Mouse (Mus musculus) heart, embryonic 12.5 days (tissue): ENCODE results near the gene Tmem109. TPM values are rescaled to one million over a fixed set of nuclear protein-coding genes. Genes with fewer than 3 reads are reported as not detected.

Source experiments
- ATAC-seq: fragments of 200-750 bp; cut with Nextera tagmentation; 2 replicates; pipeline ENCODE4 v1.8.0; 2017; ENCODE audit warnings: moderate TSS enrichment, moderate library complexity; ENCODE audit not compliant: insufficient number of reproducible peaks, low FRiP score
- H3K27ac ChIP-seq: fragments of 300-500 bp; sonication (generic); 2 replicates; pipeline ENCODE4 v1.5.1; 2016; ENCODE audit warnings: mild to moderate bottlenecking, moderate library complexity; ENCODE audit not compliant: poor library complexity, severe bottlenecking
- H3K27me3 ChIP-seq: fragments of 300-500 bp; sonication (generic); replicated peaks from 2 replicates; pipeline ENCODE4 v1.6.1; 2016; ENCODE audit warnings: mild to moderate bottlenecking, moderate library complexity
- H3K36me3 ChIP-seq: fragments of 300-500 bp; sonication (generic); 2 replicates; pipeline ENCODE4 v1.6.1; 2016; ENCODE audit warnings: mild to moderate bottlenecking, moderate library complexity
- H3K4me1 ChIP-seq: fragments of 300-500 bp; sonication (generic); replicated peaks from 2 replicates; pipeline ENCODE4 v1.6.1; 2016; ENCODE audit warnings: mild to moderate bottlenecking
- H3K4me2 ChIP-seq: fragments of 300-500 bp; sonication (generic); 2 replicates; pipeline ENCODE4 v1.6.1; 2016; ENCODE audit warnings: mild to moderate bottlenecking, moderate library complexity
- H3K4me3 ChIP-seq: fragments of 300-500 bp; sonication (generic); 2 replicates; pipeline ENCODE4 v1.5.1; 2016; ENCODE audit warnings: mild to moderate bottlenecking
- H3K9ac ChIP-seq: fragments of 300-500 bp; sonication (generic); 2 replicates; pipeline ENCODE4 v1.6.1; 2016; ENCODE audit warnings: mild to moderate bottlenecking, moderate library complexity
- H3K9me3 ChIP-seq: fragments of 300-500 bp; sonication (generic); replicated peaks from 2 replicates; pipeline ENCODE4 v1.6.1; 2016; ENCODE audit warnings: mild to moderate bottlenecking, moderate library complexity
- WGBS: fragments of 180-500 bp; shearing (Covaris S2); methylation state at CpG from one replicate; pipeline ENCODE4 v1.1.7; 2016; 5-methylcytosine and 5-hydroxymethylcytosine counted together
- polyA plus RNA-seq: library from polyadenylated mRNA; unstranded; fragments of >200 nt; fragmentation: Nextera tagmentation; extraction: Ambion mirVana; gene quantifications from 2 replicates; pipeline ENCODE4 v1.2.1, GENCODE M21; 2016

Tmem109 gene
- polyA plus RNA-seq, 1 experiment from 2014 or later: 70.9 TPM

DNA sequence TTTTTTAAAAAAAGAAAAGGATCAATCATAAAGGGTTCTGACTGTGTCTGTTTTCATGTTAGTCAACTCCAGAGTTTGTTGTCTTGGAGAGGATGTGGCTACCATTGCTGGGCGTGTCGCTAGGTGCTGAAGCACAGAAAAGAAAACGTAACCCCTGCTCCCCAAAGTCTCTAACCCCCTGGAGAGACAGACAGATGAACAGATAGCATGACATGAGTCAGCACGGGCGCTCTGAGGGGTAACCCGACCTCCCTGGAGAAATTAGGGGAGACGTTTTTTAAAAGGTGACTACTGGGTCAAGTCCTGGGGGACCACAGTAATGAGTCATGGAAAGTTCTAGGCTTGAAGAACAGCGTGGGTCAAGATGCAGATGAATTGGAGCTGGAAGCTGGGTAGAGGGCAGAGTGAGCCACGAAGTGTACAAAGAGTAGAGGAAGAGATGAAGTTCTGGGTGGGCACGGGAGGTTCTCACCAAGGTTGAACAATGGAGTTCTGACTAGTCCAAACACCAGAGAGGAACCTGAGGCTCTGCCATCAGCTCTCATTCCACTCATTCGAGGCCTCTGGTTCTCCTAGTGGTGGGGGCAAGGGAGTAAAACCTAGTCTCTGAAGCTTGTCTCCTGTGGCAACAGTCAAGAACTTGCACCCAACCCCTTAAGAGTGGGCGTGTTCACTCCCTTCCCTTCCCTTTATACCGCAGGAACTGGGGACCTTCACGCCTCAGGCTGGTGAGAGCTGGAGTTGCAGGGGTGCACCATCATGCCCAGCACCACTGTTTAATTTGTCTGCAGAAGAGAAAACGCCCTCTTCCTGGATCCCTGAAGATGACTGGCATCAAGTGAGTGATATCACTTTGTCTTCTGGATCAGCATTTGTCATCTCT, 42.5 kb downstream of the Tmem109 start, which contains the start of gene Slc15a3:
TSS of gene Slc15a3 (plus strand) at position 718 of the 883 bp plus-strand sequence.
- 72% methylated on average over 15 of the region's 15 CpGs for WGBS
- H3K27ac ChIP-seq: no peak within 1 kb of the TSS
- no peak for ATAC-seq

DNA sequence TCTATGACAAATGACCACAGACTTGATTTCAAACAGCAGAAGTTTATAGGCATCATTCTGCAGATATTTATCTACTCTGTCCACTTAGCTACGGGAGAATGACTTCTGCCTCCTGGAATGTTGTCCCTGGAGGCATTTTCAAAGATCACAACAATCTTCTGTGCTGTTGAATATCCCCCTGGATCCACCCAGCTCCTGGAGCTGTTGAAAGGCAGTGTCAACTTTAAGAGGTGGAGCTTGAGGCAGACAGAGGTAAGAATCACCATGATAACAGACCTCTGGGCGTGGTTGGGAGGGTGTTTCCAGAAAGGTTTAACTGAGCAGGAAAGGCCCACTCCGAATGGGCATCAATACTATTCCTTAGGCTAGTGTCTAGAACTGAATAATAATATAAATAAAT, 46.1 kb downstream of the Tmem109 start:
- H3K9me3 ChIP-seq: no peaks in the 10 kb centered on the region
- WGBS: 44% methylated on average over 3 of the region's 3 CpGs
- H3K4me2 ChIP-seq: no peak overlapping the region
- no peaks in the 10 kb centered on the region for H3K27me3 ChIP-seq
- no peak overlapping the region for H3K27ac ChIP-seq
- H3K4me3 ChIP-seq: no peak overlapping the region
- no peaks in the 10 kb centered on the region for H3K4me1 ChIP-seq
- ATAC-seq: no peak
- H3K36me3 ChIP-seq: no peaks in the 10 kb centered on the region
- no peak overlapping the region for H3K9ac ChIP-seq

More for the DNA sequence above, 42.5 kb downstream of the Tmem109 start, which contains the start of gene Slc15a3:
- no peak within 1 kb of the TSS for H3K4me3 ChIP-seq
- no peak within 1 kb of the TSS for H3K9ac ChIP-seq
- H3K36me3 ChIP-seq: no peaks in the 10 kb centered on the region
- no peaks in the 10 kb centered on the region for H3K9me3 ChIP-seq
- peaks cover 12% of the 10 kb centered on the region for H3K27me3 ChIP-seq
- H3K4me2 ChIP-seq: no peak within 1 kb of the TSS
- H3K4me1 ChIP-seq: peaks cover 14% of the 10 kb centered on the region; the same call in 1 of the 2 replicates

DNA sequence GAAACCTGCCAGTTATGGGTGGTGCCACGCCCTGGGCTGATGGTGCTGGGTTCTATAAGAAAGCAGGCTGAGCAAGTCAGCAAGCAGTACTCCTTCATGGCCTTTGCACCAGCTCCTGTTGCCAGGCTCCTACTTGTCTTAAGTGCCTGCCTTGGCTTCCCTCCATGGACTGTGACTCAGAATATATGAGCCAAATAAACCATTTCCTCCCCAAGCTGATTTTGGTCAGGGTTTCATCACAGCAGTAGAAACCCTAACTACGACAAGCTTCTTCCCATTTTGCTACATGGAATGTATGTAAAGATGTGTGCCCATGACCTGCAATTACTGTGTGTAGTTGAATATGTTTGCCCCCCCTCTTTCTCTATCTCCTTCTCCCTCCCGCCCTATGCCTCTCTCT, 48.2 kb downstream of the Tmem109 start:
- no peak for ATAC-seq
- Histone ChIP-seq H3K27me3 (no peaks in the 10 kb centered on the region), H3K36me3 (no peaks in the 10 kb centered on the region), H3K9me3 (no peaks in the 10 kb centered on the region), H3K4me1 (no peaks in the 10 kb centered on the region), H3K4me3 (no peak overlapping the region), H3K27ac (no peak overlapping the region), H3K9ac (no peak overlapping the region), H3K4me2 (no peak overlapping the region)
- 72% methylated on average over 3 of the region's 3 CpGs for WGBS

GRCm38 (mm10) chr19:10832030-10832429, 49.8 kb downstream of the Tmem109 start:
- Histone ChIP-seq H3K4me2 (no peak overlapping the region), H3K9ac (no peak overlapping the region), H3K27me3 (no peaks in the 10 kb centered on the region), H3K9me3 (no peaks in the 10 kb centered on the region), H3K4me3 (no peak overlapping the region), H3K4me1 (no peaks in the 10 kb centered on the region), H3K27ac (no peak overlapping the region), H3K36me3 (no peaks in the 10 kb centered on the region)
- no peak for ATAC-seq
- 54% methylated on average over 3 of the region's 3 CpGs for WGBS

DNA sequence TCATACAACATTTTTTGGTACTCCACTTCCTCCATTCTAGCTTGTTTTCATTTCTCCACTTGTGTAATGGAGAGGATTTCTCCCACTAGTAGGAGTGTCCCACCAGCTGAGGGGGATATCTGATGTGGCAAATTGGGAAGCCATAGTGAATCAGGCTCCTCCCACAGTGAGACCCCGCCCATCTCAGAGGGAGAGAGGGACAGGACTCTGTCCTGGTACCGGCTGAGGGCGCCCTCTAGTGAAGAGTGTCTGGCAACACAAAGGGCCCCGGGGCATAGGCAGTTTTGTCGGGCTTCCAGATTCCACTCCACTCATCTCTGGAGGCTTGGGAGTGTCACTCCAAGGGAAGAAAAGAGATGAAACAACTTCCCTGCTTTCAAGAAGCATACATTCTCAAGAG, 50.4 kb downstream of the Tmem109 start:
- Histone ChIP-seq H3K27ac (no peak overlapping the region), H3K4me1 (no peaks in the 10 kb centered on the region), H3K4me3 (no peak overlapping the region), H3K27me3 (no peaks in the 10 kb centered on the region), H3K9ac (no peak overlapping the region), H3K4me2 (no peak overlapping the region), H3K36me3 (no peaks in the 10 kb centered on the region), H3K9me3 (no peaks in the 10 kb centered on the region)
- 8% methylated on average over 5 of the region's 5 CpGs for WGBS
- ATAC-seq: no peak

- ATAC-seq: no peak
- Histone ChIP-seq H3K4me1 (no peaks in the 10 kb centered on the region), H3K36me3 (no peaks in the 10 kb centered on the region), H3K27ac (no peak within 1 kb of the TSS), H3K27me3 (no peaks in the 10 kb centered on the region), H3K4me3 (no peak within 1 kb of the TSS), H3K4me2 (no peak within 1 kb of the TSS), H3K9ac (no peak within 1 kb of the TSS), H3K9me3 (no peaks in the 10 kb centered on the region)
- WGBS: 80% methylated on average over 16 of the region's 16 CpGs
Observed at GRCm38 (mm10) chr19:10829436-10830175, 52.2 kb downstream of the Tmem109 start, which contains the start of gene Cd6. Cd6 (minus strand) TSS chr19:10830058.

GRCm38 (mm10) chr19:10828321-10828720, 53.5 kb downstream of the Tmem109 start:
- WGBS: 85% methylated on average over 5 of the region's 5 CpGs
- H3K9ac ChIP-seq: no peak overlapping the region
- no peak for ATAC-seq

DNA sequence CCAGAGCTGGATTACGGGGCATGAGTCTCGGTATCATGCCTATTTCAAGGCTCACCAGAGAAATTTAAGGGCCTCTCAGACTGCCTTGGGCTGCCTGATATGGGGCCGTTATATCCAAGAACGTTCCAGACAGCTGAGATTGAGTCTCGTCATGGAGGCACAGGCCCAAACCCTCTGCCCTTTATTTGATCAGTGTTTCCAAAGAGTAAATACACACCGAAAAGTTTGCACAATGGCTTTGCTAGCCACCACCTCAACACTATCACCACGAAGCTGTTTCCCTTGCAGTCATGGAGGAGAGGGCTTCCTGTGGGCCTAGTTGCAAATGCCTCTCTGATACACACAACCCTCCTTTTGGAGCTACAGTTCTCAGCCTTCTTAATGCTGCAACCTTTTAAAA, 57.7 kb downstream of the Tmem109 start:
- Histone ChIP-seq H3K27me3 (no peaks in the 10 kb centered on the region), H3K4me1 (no peaks in the 10 kb centered on the region), H3K4me2 (no peak overlapping the region), H3K4me3 (no peak overlapping the region), H3K36me3 (no peaks in the 10 kb centered on the region), H3K9me3 (no peaks in the 10 kb centered on the region), H3K9ac (no peak overlapping the region), H3K27ac (no peak overlapping the region)
- no peak for ATAC-seq
- 75% methylated on average over 7 of the region's 7 CpGs for WGBS

More at GRCm38 (mm10) chr19:10828321-10828720, 53.5 kb downstream of the Tmem109 start:
- Histone ChIP-seq H3K27me3 (no peaks in the 10 kb centered on the region), H3K36me3 (no peaks in the 10 kb centered on the region), H3K9me3 (no peaks in the 10 kb centered on the region), H3K4me3 (no peak overlapping the region), H3K27ac (no peak overlapping the region), H3K4me2 (no peak overlapping the region), H3K4me1 (no peaks in the 10 kb centered on the region)

DNA sequence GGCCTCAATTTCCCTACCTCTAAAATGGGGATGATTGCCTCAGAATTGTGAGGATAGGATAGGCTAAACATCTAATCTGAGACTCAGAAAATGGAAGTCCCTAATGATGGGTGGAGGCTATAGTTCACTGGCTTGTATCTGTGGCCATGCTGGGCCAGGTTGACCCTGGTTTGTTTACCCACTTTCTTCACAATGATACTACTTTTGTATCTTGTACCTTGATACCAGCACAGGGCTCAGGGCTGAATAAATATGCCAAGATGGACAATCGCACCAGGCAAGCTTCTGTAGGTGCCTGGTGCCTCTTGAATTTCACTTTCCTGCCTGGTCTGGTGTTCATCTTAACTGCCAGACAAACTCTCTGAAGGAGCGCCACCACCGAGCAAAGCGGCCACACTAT, 59.3 kb downstream of the Tmem109 start:
- H3K27me3 ChIP-seq: no peaks in the 10 kb centered on the region
- H3K9me3 ChIP-seq: no peaks in the 10 kb centered on the region
- H3K4me2 ChIP-seq: no peak overlapping the region
- WGBS: 76% methylated on average over 4 of the region's 4 CpGs
- no peak overlapping the region for H3K27ac ChIP-seq
- H3K4me3 ChIP-seq: no peak overlapping the region
- ATAC-seq: no peak
- H3K4me1 ChIP-seq: peaks cover 8% of the 10 kb centered on the region; the same call in 1 of the 2 replicates
- H3K36me3 ChIP-seq: no peaks in the 10 kb centered on the region
- no peak overlapping the region for H3K9ac ChIP-seq

DNA sequence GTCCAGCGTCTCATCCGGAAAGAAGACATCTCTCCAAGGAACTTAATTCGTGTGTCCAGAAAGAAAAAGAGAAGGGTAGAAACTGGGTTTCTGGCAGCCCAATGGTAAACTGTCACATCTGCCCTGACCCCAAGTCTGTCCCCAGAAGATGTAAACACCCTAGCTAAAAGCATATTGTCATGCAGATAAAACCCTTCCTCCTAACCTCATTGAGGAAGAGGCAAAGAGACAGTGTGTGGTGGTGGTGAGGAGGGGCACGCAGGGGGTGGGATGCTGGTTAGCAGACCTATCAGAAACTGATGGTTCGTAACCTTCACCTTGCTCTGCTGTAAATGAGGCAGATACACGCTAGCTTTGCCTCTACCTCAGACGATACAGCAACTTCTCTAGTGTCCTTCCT, 60.5 kb downstream of the Tmem109 start:
- Histone ChIP-seq H3K4me1 (peaks cover 8% of the 10 kb centered on the region; the same call in 1 of the 2 replicates), H3K4me2 (no peak overlapping the region), H3K9ac (no peak overlapping the region), H3K9me3 (no peaks in the 10 kb centered on the region), H3K27ac (no peak overlapping the region), H3K4me3 (no peak overlapping the region), H3K36me3 (no peaks in the 10 kb centered on the region), H3K27me3 (no peaks in the 10 kb centered on the region)
- 70% methylated on average over 7 of the region's 7 CpGs for WGBS
- no peak for ATAC-seq
